10 mouse cellular contexts compared by ENCODE assay signal in the genomic region with DNA sequence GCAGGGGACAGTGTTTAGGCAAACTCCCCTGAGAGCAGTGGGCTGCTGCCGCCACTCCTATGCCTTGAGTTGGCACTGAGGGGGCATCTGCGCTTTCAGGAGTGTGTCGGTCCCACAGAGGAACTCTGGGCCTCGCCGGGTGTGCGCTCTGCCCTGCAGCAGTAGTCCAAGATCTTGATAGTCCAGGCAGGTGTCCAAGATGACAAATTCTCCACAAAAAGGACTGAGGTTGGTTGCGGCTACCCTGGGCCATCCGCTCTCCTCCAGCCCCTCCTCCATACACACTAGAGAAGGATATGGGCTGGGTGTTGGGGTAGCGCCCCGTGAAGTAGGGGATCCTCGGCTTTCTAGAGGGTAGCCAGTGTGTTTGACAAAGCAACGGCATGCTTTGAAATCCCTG. TPM values are rescaled to one million over a fixed set of nuclear protein-coding genes. Genes with fewer than 3 reads are reported as not detected.
DNase-seq lines count a peak whose midpoint lies in the region; ATAC-seq lines count a peak whose summit lies in the region.
"Had no signal": no experiment of that assay in that cellular context is flagged by ENCODE, and none has a peak within 500 bp of the region (broad histone marks: within the 10 kb centered on the region; RNA-seq: fewer than 3 reads in every experiment).

No protein-coding gene starts in this region.

- no peaks in the 10 kb centered on the region for H3K36me3 ChIP-seq in heart, embryonic 10.5 days
- no peaks in the 10 kb centered on the region for H3K36me3 ChIP-seq in embryonic facial prominence, embryonic 10.5 days (replicated peaks)
- H3K36me3 ChIP-seq in hindbrain, embryonic 14.5 days (replicated peaks; ENCODE audit: control insufficient read depth, insufficient read depth): no peaks in the 10 kb centered on the region
- no peaks in the 10 kb centered on the region for H3K36me3 ChIP-seq in midbrain, embryonic 10.5 days

- DNase-seq in heart, embryonic 10.5 days (ENCODE audit: low spot score): no peak
- DNase-seq in heart, postnatal 10 days: no peak
- no peak for DNase-seq in embryonic facial prominence, embryonic 10.5 days (ENCODE audit: low spot score)
- no peak for DNase-seq in hindbrain, embryonic 14.5 days (ENCODE audit: low spot score)
- DNase-seq in midbrain, embryonic 10.5 days (ENCODE audit: low spot score): no peak
- DNase-seq in frontal cortex, postnatal 14 days (ENCODE audit: low spot score in 2 of 2): no peak
- no peak for DNase-seq in retina, embryonic 14.5 days (ENCODE audit: low spot score)
- no peak for DNase-seq in urinary bladder, postnatal 10 days (ENCODE audit: low spot score)
- DNase-seq: thymus, adult 18-20 months had no signal

- H3K4me2 ChIP-seq in hindbrain, embryonic 14.5 days (replicated peaks): peak overlapping the region; percentile 36

- intact Hi-C loops in heart, postnatal 10 days (cut with DNase I): no loop called here

- no peaks in the 10 kb centered on the region for H3K9me3 ChIP-seq in heart, embryonic 10.5 days
- H3K9me3 ChIP-seq in embryonic facial prominence, embryonic 10.5 days: no peaks in the 10 kb centered on the region
- H3K9me3 ChIP-seq in hindbrain, embryonic 14.5 days (ENCODE audit: control insufficient read depth, low read length): no peaks in the 10 kb centered on the region
- no peaks in the 10 kb centered on the region for H3K9me3 ChIP-seq in midbrain, embryonic 10.5 days (replicated peaks)

- peak overlapping the region; percentile 48 for H3K4me3 ChIP-seq in heart, embryonic 10.5 days
- peak overlapping the region; percentile 36 for H3K4me3 ChIP-seq in embryonic facial prominence, embryonic 10.5 days
- H3K4me3 ChIP-seq in hindbrain, embryonic 14.5 days (replicated peaks; ENCODE audit: low read length): no peak overlapping the region
- H3K4me3 ChIP-seq in midbrain, embryonic 10.5 days: 0 out of 2 replicates have a peak overlapping the region, but pooled peaks have one; percentile 11

- no peak for ATAC-seq in hindbrain, embryonic 14.5 days (ENCODE audit: low FRiP score)

- H3K27me3 ChIP-seq in heart, embryonic 10.5 days (ENCODE audit: insufficient read depth, poor library complexity, severe bottlenecking): no peaks in the 10 kb centered on the region
- H3K27me3 ChIP-seq in embryonic facial prominence, embryonic 10.5 days (replicated peaks; ENCODE audit: low read depth, poor library complexity, severe bottlenecking): peaks cover 26% of the 10 kb centered on the region
- no peaks in the 10 kb centered on the region for H3K27me3 ChIP-seq in hindbrain, embryonic 14.5 days (ENCODE audit: control insufficient read depth, insufficient read depth, low read length)
- H3K27me3 ChIP-seq in midbrain, embryonic 10.5 days (ENCODE audit: low read depth, poor library complexity, severe bottlenecking): peaks cover 23% of the 10 kb centered on the region
- H3K27me3 ChIP-seq: CH12.LX had no signal

- peaks cover 56% of the 10 kb centered on the region for H3K4me1 ChIP-seq in heart, embryonic 10.5 days
- H3K4me1 ChIP-seq in embryonic facial prominence, embryonic 10.5 days: peaks cover 39% of the 10 kb centered on the region
- H3K4me1 ChIP-seq in hindbrain, embryonic 14.5 days (replicated peaks; ENCODE audit: control insufficient read depth, insufficient read depth, low read length): peaks cover 16% of the 10 kb centered on the region
- H3K4me1 ChIP-seq in midbrain, embryonic 10.5 days: peaks cover 38% of the 10 kb centered on the region

- 42% methylated on average over 12 of the region's 12 CpGs for WGBS in heart, embryonic 10.5 days
- 55% methylated on average over 12 of the region's 12 CpGs for WGBS in embryonic facial prominence, embryonic 10.5 days
- 40% methylated on average over 12 of the region's 12 CpGs for WGBS in hindbrain, embryonic 14.5 days
- 64% methylated on average over 12 of the region's 12 CpGs for WGBS in midbrain, embryonic 10.5 days

- H3K27ac ChIP-seq in heart, embryonic 10.5 days: peak overlapping the region; percentile 85
- H3K27ac ChIP-seq in embryonic facial prominence, embryonic 10.5 days (replicated peaks): 0 out of 2 replicates have a peak overlapping the region, but pooled peaks have one; percentile 10
- H3K27ac ChIP-seq in hindbrain, embryonic 14.5 days: no peak overlapping the region
- H3K27ac ChIP-seq in midbrain, embryonic 10.5 days (replicated peaks): no peak overlapping the region

- H3K9ac ChIP-seq in hindbrain, embryonic 14.5 days: 0 out of 2 replicates have a peak overlapping the region, but pooled peaks have one; percentile 34

RNA-seq across cellular contexts. Expression of a gene that starts 9.2 kb away (rescaled TPM):
- 3.2 and 4.6 TPM in 2 replicates for polyA plus RNA-seq in heart, embryonic 10.5 days (2016; fragmentation: Nextera tagmentation; extraction: Ambion mirVana)
- 10 to 100 TPM; 17.2 to 17.6 TPM for total RNA-seq in heart, postnatal 10 days (2021)
- 5.0 TPM in 2 replicates for polyA plus RNA-seq in embryonic facial prominence, embryonic 10.5 days (2016; fragmentation: Nextera tagmentation; extraction: Ambion mirVana)
- polyA plus RNA-seq in hindbrain, embryonic 14.5 days (2014; fragmentation: Nextera tagmentation; extraction: Ambion mirVana): 8.9 and 9.3 TPM in 2 replicates
- polyA plus RNA-seq in midbrain, embryonic 10.5 days (2016; fragmentation: Nextera tagmentation; extraction: Ambion mirVana): 4.9 and 5.2 TPM in 2 replicates

RNA-seq across cellular contexts. Expression of a gene that starts 10.0 kb away (rescaled TPM):
- 106 and 140 TPM in 2 replicates for polyA plus RNA-seq in heart, embryonic 10.5 days (2016; fragmentation: Nextera tagmentation; extraction: Ambion mirVana)
- 10 to 100 TPM; 40.9 to 47.6 TPM for total RNA-seq in heart, postnatal 10 days (2021)
- polyA plus RNA-seq in embryonic facial prominence, embryonic 10.5 days (2016; fragmentation: Nextera tagmentation; extraction: Ambion mirVana): 166 and 173 TPM in 2 replicates
- 73.3 and 86.6 TPM in 2 replicates for polyA plus RNA-seq in hindbrain, embryonic 14.5 days (2014; fragmentation: Nextera tagmentation; extraction: Ambion mirVana)
- 125 and 150 TPM in 2 replicates for polyA plus RNA-seq in midbrain, embryonic 10.5 days (2016; fragmentation: Nextera tagmentation; extraction: Ambion mirVana)

Comparison
In these comparisons a context has a peak if more than half of its experiments do, and no peak if none do; other contexts are left out.
1. H3K27ac ChIP-seq: peak in heart, embryonic 10.5 days (single experiment) and embryonic facial prominence, embryonic 10.5 days (single experiment); none in hindbrain, embryonic 14.5 days (single experiment) and midbrain, embryonic 10.5 days (single experiment).